Mouse (Mus musculus) hindbrain, embryonic 13.5 days (tissue): Measurements from ENCODE around the gene Olfr654. TPM values are rescaled to one million over a fixed set of nuclear protein-coding genes. Genes with fewer than 3 reads are reported as not detected.

ENCODE experiments used
- ATAC-seq: fragments of 200-750 bp; cut with Nextera tagmentation; 2 replicates; pipeline ENCODE4 v1.8.0; 2017; ENCODE audit warnings: moderate TSS enrichment; ENCODE audit not compliant: low FRiP score
- H3K27ac ChIP-seq: fragments of 300-500 bp; sonication (generic); 2 replicates; pipeline ENCODE4 v1.5.1; 2015; ENCODE audit warnings: inconsistent platforms, mild to moderate bottlenecking, moderate library complexity
- H3K27me3 ChIP-seq: fragments of 300-500 bp; sonication (generic); 2 replicates; pipeline ENCODE4 v1.6.1; 2015; ENCODE audit warnings: mild to moderate bottlenecking, inconsistent platforms
- H3K36me3 ChIP-seq: fragments of 300-500 bp; sonication (generic); 2 replicates; pipeline ENCODE4 v1.6.1; 2015; ENCODE audit warnings: mild to moderate bottlenecking, inconsistent platforms
- H3K4me1 ChIP-seq: fragments of 300-500 bp; sonication (generic); replicated peaks from 2 replicates; pipeline ENCODE4 v1.6.1; 2015; ENCODE audit warnings: inconsistent platforms
- H3K4me2 ChIP-seq: fragments of 300-500 bp; sonication (generic); 2 replicates; pipeline ENCODE4 v1.6.1; 2015; ENCODE audit warnings: inconsistent platforms, mild to moderate bottlenecking, moderate library complexity
- H3K4me3 ChIP-seq: fragments of 300-500 bp; sonication (generic); 2 replicates; pipeline ENCODE4 v1.5.1; 2015; ENCODE audit warnings: mild to moderate bottlenecking, inconsistent platforms
- H3K9ac ChIP-seq: fragments of 300-500 bp; sonication (generic); 2 replicates; pipeline ENCODE4 v1.6.1; 2015; ENCODE audit warnings: mild to moderate bottlenecking, inconsistent platforms
- H3K9me3 ChIP-seq: fragments of 300-500 bp; sonication (generic); 2 replicates; pipeline ENCODE4 v1.6.1; 2016; ENCODE audit warnings: inconsistent platforms
- WGBS: fragments of 180-500 bp; shearing (Covaris S2); methylation state at CpG from one replicate; pipeline ENCODE4 v1.1.7; 2015; 5-methylcytosine and 5-hydroxymethylcytosine counted together
- polyA plus RNA-seq: library from polyadenylated mRNA; unstranded; fragments of >200 nt; fragmentation: Nextera tagmentation; extraction: Ambion mirVana; gene quantifications from 2 replicates; pipeline ENCODE4 v1.2.1, GENCODE M21; 2015

The Olfr654 gene
- not detected in 2 replicates for polyA plus RNA-seq

- H3K9me3 ChIP-seq: no peaks in the 10 kb centered on the region
- H3K36me3 ChIP-seq: no peaks in the 10 kb centered on the region
- no peak within 1 kb of the TSS for H3K4me2 ChIP-seq
- no peaks in the 10 kb centered on the region for H3K27me3 ChIP-seq
- no peak within 1 kb of the TSS for H3K4me3 ChIP-seq
- 90% methylated on average over 4 of the region's 4 CpGs for WGBS
- no peak for ATAC-seq
- no peaks in the 10 kb centered on the region for H3K4me1 ChIP-seq
- H3K27ac ChIP-seq: no peak within 1 kb of the TSS
- H3K9ac ChIP-seq: no peak within 1 kb of the TSS
Observed at GRCm38 (mm10) chr7:104586725-104587124, at the start of gene Olfr654. Olfr654 (plus strand) TSS chr7:104587025.

GRCm38 (mm10) chr7:104549833-104550232 is 37.0 kb upstream of the Olfr654 start, which contains the start of gene Olfr651:
Olfr651 (plus strand) TSS chr7:104550133.
- no peak within 1 kb of the TSS for H3K9ac ChIP-seq
- no peak within 1 kb of the TSS for H3K4me2 ChIP-seq
- no peak within 1 kb of the TSS for H3K4me3 ChIP-seq
- no peaks in the 10 kb centered on the region for H3K4me1 ChIP-seq
- no peaks in the 10 kb centered on the region for H3K9me3 ChIP-seq
- H3K36me3 ChIP-seq: no peaks in the 10 kb centered on the region
- 83% methylated on average over 5 of the region's 5 CpGs for WGBS
- H3K27me3 ChIP-seq: no peaks in the 10 kb centered on the region
- no peak for ATAC-seq
- H3K27ac ChIP-seq: no peak within 1 kb of the TSS

DNA sequence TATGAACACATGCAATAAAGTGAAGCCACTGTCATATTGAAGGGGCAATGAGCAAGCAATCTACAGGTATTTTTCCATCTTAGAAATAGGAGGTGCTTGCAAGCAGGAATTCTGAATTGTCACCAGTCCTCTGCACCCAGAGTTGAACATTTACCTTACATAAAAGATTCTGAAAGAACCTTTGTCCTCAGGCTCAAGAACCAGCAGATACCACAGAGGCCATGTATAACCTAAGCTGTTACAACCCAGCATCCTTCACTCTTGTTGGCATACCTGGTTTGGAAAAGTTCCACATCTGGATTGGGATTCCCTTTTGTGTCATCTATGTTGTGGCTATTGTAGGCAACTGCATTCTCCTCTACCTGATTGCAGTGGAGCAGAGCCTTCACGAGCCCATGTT is 34.1 kb upstream of the Olfr654 start:
- Histone ChIP-seq H3K4me1 (no peaks in the 10 kb centered on the region), H3K36me3 (no peaks in the 10 kb centered on the region), H3K9ac (no peak overlapping the region), H3K27ac (no peak overlapping the region), H3K9me3 (no peaks in the 10 kb centered on the region), H3K4me3 (no peak overlapping the region), H3K4me2 (no peak overlapping the region), H3K27me3 (no peaks in the 10 kb centered on the region)
- 85% methylated on average over 1 of the region's 1 CpGs for WGBS
- no peak for ATAC-seq

GRCm38 (mm10) chr7:104560601-104561000 is 26.2 kb upstream of the Olfr654 start, which contains the start of gene Olfr652:
Olfr652 (plus strand) TSS chr7:104560901.
- Histone ChIP-seq H3K27me3 (no peaks in the 10 kb centered on the region), H3K27ac (no peak within 1 kb of the TSS), H3K9me3 (no peaks in the 10 kb centered on the region), H3K4me1 (no peaks in the 10 kb centered on the region), H3K36me3 (no peaks in the 10 kb centered on the region), H3K4me3 (no peak within 1 kb of the TSS), H3K9ac (no peak within 1 kb of the TSS), H3K4me2 (no peak within 1 kb of the TSS)
- no peak for ATAC-seq

- no peak within 1 kb of the TSS for H3K4me3 ChIP-seq
- H3K9ac ChIP-seq: no peak within 1 kb of the TSS
- no peaks in the 10 kb centered on the region for H3K9me3 ChIP-seq
- no peak within 1 kb of the TSS for H3K4me2 ChIP-seq
- no peaks in the 10 kb centered on the region for H3K36me3 ChIP-seq
- 79% methylated on average over 2 of the region's 2 CpGs for WGBS
- no peak within 1 kb of the TSS for H3K27ac ChIP-seq
- ATAC-seq: no peak
- no peaks in the 10 kb centered on the region for H3K4me1 ChIP-seq
- no peaks in the 10 kb centered on the region for H3K27me3 ChIP-seq
Observed at GRCm38 (mm10) chr7:104577014-104577413, 9.8 kb upstream of the Olfr654 start, which contains the start of gene Olfr653. Olfr653 (plus strand) TSS chr7:104577314.

GRCm38 (mm10) chr7:104580846-104581245 is 6.0 kb upstream of the Olfr654 start:
- no peaks in the 10 kb centered on the region for H3K4me1 ChIP-seq
- no peak overlapping the region for H3K9ac ChIP-seq
- no peak overlapping the region for H3K4me2 ChIP-seq
- H3K36me3 ChIP-seq: no peaks in the 10 kb centered on the region
- H3K27ac ChIP-seq: no peak overlapping the region
- no peaks in the 10 kb centered on the region for H3K27me3 ChIP-seq
- ATAC-seq: no peak
- no peaks in the 10 kb centered on the region for H3K9me3 ChIP-seq
- WGBS: 92% methylated on average over 4 of the region's 4 CpGs
- no peak overlapping the region for H3K4me3 ChIP-seq

- Histone ChIP-seq H3K36me3 (no peaks in the 10 kb centered on the region), H3K9ac (no peak overlapping the region), H3K4me2 (no peak overlapping the region), H3K27ac (no peak overlapping the region), H3K4me3 (no peak overlapping the region), H3K4me1 (no peaks in the 10 kb centered on the region), H3K27me3 (no peaks in the 10 kb centered on the region), H3K9me3 (no peaks in the 10 kb centered on the region)
- ATAC-seq: no peak
- WGBS: 88% methylated on average over 4 of the region's 4 CpGs
Observed at GRCm38 (mm10) chr7:104581429-104581828, 5.4 kb upstream of the Olfr654 start.

- H3K4me2 ChIP-seq: no peak overlapping the region
- WGBS: 90% methylated on average over 5 of the region's 5 CpGs
- H3K9me3 ChIP-seq: no peaks in the 10 kb centered on the region
- no peaks in the 10 kb centered on the region for H3K4me1 ChIP-seq
- H3K9ac ChIP-seq: no peak overlapping the region
- H3K36me3 ChIP-seq: no peaks in the 10 kb centered on the region
- no peak for ATAC-seq
- no peak overlapping the region for H3K27ac ChIP-seq
- H3K27me3 ChIP-seq: no peaks in the 10 kb centered on the region
- no peak overlapping the region for H3K4me3 ChIP-seq
Observed at GRCm38 (mm10) chr7:104588274-104588673, 1.4 kb downstream of the Olfr654 start.

DNA sequence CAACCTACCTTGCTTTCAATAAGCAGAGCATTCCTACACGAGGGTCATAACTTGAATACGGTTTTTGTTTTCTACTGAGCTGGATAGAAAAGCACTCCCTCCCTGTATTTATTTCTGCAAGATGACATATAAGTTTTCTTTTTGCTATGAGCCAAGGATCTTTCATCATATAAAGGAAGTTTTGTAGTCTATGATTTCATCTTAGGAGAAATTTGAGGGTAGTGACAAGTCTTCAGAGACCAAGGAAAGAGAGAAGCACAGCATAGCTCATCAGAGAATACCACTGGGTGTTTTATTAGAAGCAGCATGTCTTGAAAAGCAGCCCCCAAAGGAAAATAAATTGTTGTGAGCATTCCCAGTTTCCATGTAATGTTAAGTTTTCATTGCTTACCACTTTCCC is 14.9 kb downstream of the Olfr654 start, which contains the start of gene Olfr655:
Olfr655 (minus strand) TSS at position 101 of the 400 bp plus-strand sequence.
- H3K4me3 ChIP-seq: no peak within 1 kb of the TSS
- 95% methylated on average over 2 of the region's 2 CpGs for WGBS
- ATAC-seq: no peak
- H3K27me3 ChIP-seq: no peaks in the 10 kb centered on the region
- H3K36me3 ChIP-seq: no peaks in the 10 kb centered on the region
- no peak within 1 kb of the TSS for H3K27ac ChIP-seq
- H3K9ac ChIP-seq: no peak within 1 kb of the TSS
- H3K4me1 ChIP-seq: no peaks in the 10 kb centered on the region
- no peaks in the 10 kb centered on the region for H3K9me3 ChIP-seq
- no peak within 1 kb of the TSS for H3K4me2 ChIP-seq

DNA sequence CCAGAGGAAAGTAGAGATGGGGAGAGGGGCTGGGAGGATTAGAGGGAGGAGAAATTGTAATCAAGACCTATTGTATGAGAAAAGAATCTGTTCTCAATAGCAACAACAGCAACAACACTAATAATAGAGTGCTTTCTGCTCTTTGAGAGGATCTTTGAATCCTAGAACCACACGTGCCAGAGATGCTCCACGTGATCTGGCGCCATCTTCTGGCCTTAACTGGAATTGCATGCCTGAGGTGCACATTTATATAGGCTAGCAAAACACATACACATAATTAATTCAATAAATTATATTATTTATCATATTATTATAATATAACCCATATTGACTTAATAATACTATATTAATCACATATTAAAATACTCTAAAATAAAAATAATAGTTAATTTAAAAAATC is 16.3 kb downstream of the Olfr654 start:
- Histone ChIP-seq H3K9me3 (no peaks in the 10 kb centered on the region), H3K27me3 (no peaks in the 10 kb centered on the region), H3K36me3 (no peaks in the 10 kb centered on the region), H3K4me3 (no peak overlapping the region), H3K4me2 (no peak overlapping the region), H3K27ac (no peak overlapping the region), H3K9ac (no peak overlapping the region), H3K4me1 (no peaks in the 10 kb centered on the region)
- ATAC-seq: no peak
- 1% methylated on average over 3 of the region's 3 CpGs for WGBS

- ATAC-seq: no peak
- Histone ChIP-seq H3K27ac (no peak overlapping the region), H3K9me3 (no peaks in the 10 kb centered on the region), H3K4me1 (no peaks in the 10 kb centered on the region), H3K9ac (no peak overlapping the region), H3K4me2 (no peak overlapping the region), H3K36me3 (no peaks in the 10 kb centered on the region), H3K27me3 (no peaks in the 10 kb centered on the region), H3K4me3 (no peak overlapping the region)
Observed at GRCm38 (mm10) chr7:104604727-104605126, 17.9 kb downstream of the Olfr654 start.

DNA sequence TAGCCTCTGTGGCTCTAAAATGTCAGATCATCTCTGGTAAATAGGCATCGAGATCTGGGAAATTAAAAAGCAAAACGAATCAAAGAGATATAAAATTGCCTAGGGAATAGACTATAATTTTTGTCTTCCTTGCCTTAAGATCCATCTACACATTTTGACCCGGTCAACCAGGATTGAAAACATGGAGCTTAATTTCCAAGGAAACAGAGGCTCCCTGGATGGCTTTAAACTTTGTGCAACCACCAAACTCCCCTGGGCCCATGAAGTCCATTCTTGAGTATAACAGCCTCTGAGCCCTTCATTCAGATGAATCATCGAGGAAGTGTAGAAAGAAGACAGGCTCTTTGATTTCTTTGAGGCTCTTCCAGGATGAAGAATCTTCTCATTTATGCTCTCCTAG is 26.8 kb downstream of the Olfr654 start, which contains the start of gene Olfr656:
Olfr656 (plus strand) TSS at position 301 of the 400 bp plus-strand sequence.
- ATAC-seq: no peak
- WGBS: 79% methylated on average over 4 of the region's 4 CpGs
- Histone ChIP-seq H3K9ac (no peak within 1 kb of the TSS), H3K27me3 (no peaks in the 10 kb centered on the region), H3K4me3 (no peak within 1 kb of the TSS), H3K36me3 (no peaks in the 10 kb centered on the region), H3K27ac (no peak within 1 kb of the TSS), H3K4me2 (no peak within 1 kb of the TSS), H3K4me1 (no peaks in the 10 kb centered on the region), H3K9me3 (no peaks in the 10 kb centered on the region)

GRCm38 (mm10) chr7:104624494-104624893 is 37.7 kb downstream of the Olfr654 start, which contains the start of gene Olfr657:
Olfr657 (plus strand) TSS chr7:104624794.
- H3K9me3 ChIP-seq: no peaks in the 10 kb centered on the region
- H3K36me3 ChIP-seq: no peaks in the 10 kb centered on the region
- no peak within 1 kb of the TSS for H3K9ac ChIP-seq
- H3K27me3 ChIP-seq: no peaks in the 10 kb centered on the region
- no peak within 1 kb of the TSS for H3K4me3 ChIP-seq
- H3K4me1 ChIP-seq: no peaks in the 10 kb centered on the region
- no peak within 1 kb of the TSS for H3K4me2 ChIP-seq
- H3K27ac ChIP-seq: no peak within 1 kb of the TSS
- ATAC-seq: no peak
